Mouse (Mus musculus): ENCODE results near the gene Tcaf3. TPM values are rescaled to one million over a fixed set of nuclear protein-coding genes. Genes with fewer than 3 reads are reported as not detected.

Tcaf3 gene
- not detected in 2 replicates for polyA plus RNA-seq (2016; fragmentation: Nextera tagmentation; extraction: Ambion mirVana)

GRCm38 (mm10) chr6:42597592-42597991, at the start of gene Tcaf3:
Gene Tcaf3, minus strand, starts transcription at chr6:42597692.
- Histone ChIP-seq H3K4me1 (replicated peaks) (peaks cover 11% of the 10 kb centered on the region; the same call in 1 of the 2 replicates), H3K36me3 (no peaks in the 10 kb centered on the region), H3K27ac (no peak within 1 kb of the TSS), H3K4me3 (no peak within 1 kb of the TSS), H3K9me3 (no peaks in the 10 kb centered on the region), H3K27me3 (ENCODE audit: insufficient read depth, poor library complexity, severe bottlenecking) (no peaks in the 10 kb centered on the region)
- no peak for DNase-seq (ENCODE audit: low spot score)
- WGBS, result 67% methylated on average over 4 of the region's 4 CpGs

GRCm38 (mm10) chr6:42644912-42645549, 47.5 kb upstream of the Tcaf3 start, which contains the start of gene Tcaf2:
Gene Tcaf2, minus strand, starts transcription at chr6:42645254.
- Histone ChIP-seq H3K9me3 (no peaks in the 10 kb centered on the region), H3K4me1 (replicated peaks) (no peaks in the 10 kb centered on the region), H3K36me3 (no peaks in the 10 kb centered on the region), H3K4me3 (peak within 1 kb of the TSS; percentile 46), H3K27ac (peak within 1 kb of the TSS; percentile 66), H3K27me3 (ENCODE audit: insufficient read depth, poor library complexity, severe bottlenecking) (no peaks in the 10 kb centered on the region)
- DNase-seq (ENCODE audit: low spot score), result peak; percentile 95
- 0% methylated on average over 23 of the region's 23 CpGs for WGBS

GRCm38 (mm10) chr6:42634393-42634792, 36.9 kb upstream of the Tcaf3 start:
- no peak overlapping the region for H3K4me3 ChIP-seq
- no peaks in the 10 kb centered on the region for H3K4me1 ChIP-seq (replicated peaks)
- H3K27ac ChIP-seq, result no peak overlapping the region
- no peak for DNase-seq (ENCODE audit: low spot score)
- H3K27me3 ChIP-seq (ENCODE audit: insufficient read depth, poor library complexity, severe bottlenecking), result no peaks in the 10 kb centered on the region
- H3K9me3 ChIP-seq, result no peaks in the 10 kb centered on the region
- H3K36me3 ChIP-seq, result no peaks in the 10 kb centered on the region
- 79% methylated on average over 5 of the region's 5 CpGs for WGBS

GRCm38 (mm10) chr6:42631395-42631794, 33.9 kb upstream of the Tcaf3 start:
- Histone ChIP-seq H3K27ac (no peak overlapping the region), H3K4me3 (no peak overlapping the region), H3K27me3 (ENCODE audit: insufficient read depth, poor library complexity, severe bottlenecking) (no peaks in the 10 kb centered on the region), H3K36me3 (no peaks in the 10 kb centered on the region), H3K4me1 (replicated peaks) (no peaks in the 10 kb centered on the region), H3K9me3 (no peaks in the 10 kb centered on the region)
- DNase-seq (ENCODE audit: low spot score), result no peak
- 75% methylated on average over 4 of the region's 4 CpGs for WGBS

- H3K4me1 ChIP-seq (replicated peaks), result no peaks in the 10 kb centered on the region
- 84% methylated on average over 2 of the region's 2 CpGs for WGBS
Observed at GRCm38 (mm10) chr6:42616904-42617303, 19.4 kb upstream of the Tcaf3 start.

GRCm38 (mm10) chr6:42612218-42612617, 14.7 kb upstream of the Tcaf3 start:
- no peak for DNase-seq (ENCODE audit: low spot score)
- 0 out of 2 replicates have a peak, but pooled peaks cover 2% of the 10 kb centered on the region for H3K9me3 ChIP-seq
- no peaks in the 10 kb centered on the region for H3K36me3 ChIP-seq
- H3K4me1 ChIP-seq (replicated peaks), result no peaks in the 10 kb centered on the region
- no peak overlapping the region for H3K4me3 ChIP-seq
- no peaks in the 10 kb centered on the region for H3K27me3 ChIP-seq (ENCODE audit: insufficient read depth, poor library complexity, severe bottlenecking)
- H3K27ac ChIP-seq, result no peak overlapping the region

More at GRCm38 (mm10) chr6:42616904-42617303, 19.4 kb upstream of the Tcaf3 start:
- DNase-seq (ENCODE audit: low spot score), result no peak
- Histone ChIP-seq H3K9me3 (no peaks in the 10 kb centered on the region), H3K4me3 (no peak overlapping the region), H3K36me3 (no peaks in the 10 kb centered on the region), H3K27ac (no peak overlapping the region), H3K27me3 (ENCODE audit: insufficient read depth, poor library complexity, severe bottlenecking) (no peaks in the 10 kb centered on the region)

- no peak for DNase-seq (ENCODE audit: low spot score)
- Histone ChIP-seq H3K4me3 (no peak overlapping the region), H3K36me3 (no peaks in the 10 kb centered on the region), H3K27me3 (ENCODE audit: insufficient read depth, poor library complexity, severe bottlenecking) (no peaks in the 10 kb centered on the region), H3K4me1 (replicated peaks) (no peaks in the 10 kb centered on the region), H3K27ac (no peak overlapping the region), H3K9me3 (0 out of 2 replicates have a peak, but pooled peaks cover 2% of the 10 kb centered on the region)
- WGBS, result 73% methylated on average over 4 of the region's 4 CpGs
Observed at GRCm38 (mm10) chr6:42610954-42611522, 13.5 kb upstream of the Tcaf3 start.

- H3K4me3 ChIP-seq, result no peak overlapping the region
- H3K27ac ChIP-seq, result no peak overlapping the region; the same call in 1 of the 2 replicates
- no peak for DNase-seq (ENCODE audit: low spot score)
- H3K4me1 ChIP-seq (replicated peaks), result peaks cover 11% of the 10 kb centered on the region; the same call in 1 of the 2 replicates
- H3K27me3 ChIP-seq (ENCODE audit: insufficient read depth, poor library complexity, severe bottlenecking), result no peaks in the 10 kb centered on the region
- 74% methylated on average over 17 of the region's 17 CpGs for WGBS
- no peaks in the 10 kb centered on the region for H3K36me3 ChIP-seq
- no peaks in the 10 kb centered on the region for H3K9me3 ChIP-seq
Observed at GRCm38 (mm10) chr6:42593138-42593882, 4.2 kb downstream of the Tcaf3 start.

- H3K27ac ChIP-seq, result no peak overlapping the region
- no peak for DNase-seq (ENCODE audit: low spot score)
- H3K27me3 ChIP-seq (ENCODE audit: insufficient read depth, poor library complexity, severe bottlenecking), result no peaks in the 10 kb centered on the region
- no peaks in the 10 kb centered on the region for H3K36me3 ChIP-seq
- WGBS, result 88% methylated on average over 5 of the region's 5 CpGs
- H3K4me1 ChIP-seq (replicated peaks), result no peaks in the 10 kb centered on the region
- H3K4me3 ChIP-seq, result no peak overlapping the region
- H3K9me3 ChIP-seq, result no peaks in the 10 kb centered on the region
Observed at GRCm38 (mm10) chr6:42586569-42586968, 10.9 kb downstream of the Tcaf3 start.

GRCm38 (mm10) chr6:42583488-42583872, 14.0 kb downstream of the Tcaf3 start:
- no peaks in the 10 kb centered on the region for H3K27me3 ChIP-seq (ENCODE audit: insufficient read depth, poor library complexity, severe bottlenecking)
- DNase-seq (ENCODE audit: low spot score), result peak; percentile 63
- no peaks in the 10 kb centered on the region for H3K36me3 ChIP-seq
- no peaks in the 10 kb centered on the region for H3K4me1 ChIP-seq (replicated peaks)
- 1% methylated on average over 7 of the region's 7 CpGs for WGBS
- no peak overlapping the region for H3K27ac ChIP-seq
- H3K4me3 ChIP-seq, result no peak overlapping the region
- H3K9me3 ChIP-seq, result no peaks in the 10 kb centered on the region

GRCm38 (mm10) chr6:42582741-42583487, 14.6 kb downstream of the Tcaf3 start:
- H3K36me3 ChIP-seq, result no peaks in the 10 kb centered on the region
- H3K27ac ChIP-seq, result no peak overlapping the region
- 66% methylated on average over 9 of the region's 9 CpGs for WGBS
- H3K27me3 ChIP-seq (ENCODE audit: insufficient read depth, poor library complexity, severe bottlenecking), result no peaks in the 10 kb centered on the region
- no peaks in the 10 kb centered on the region for H3K4me1 ChIP-seq (replicated peaks)
- no peaks in the 10 kb centered on the region for H3K9me3 ChIP-seq
- H3K4me3 ChIP-seq, result no peak overlapping the region
- no peak for DNase-seq (ENCODE audit: low spot score)

GRCm38 (mm10) chr6:42578678-42579077, 18.8 kb downstream of the Tcaf3 start:
- 82% methylated on average over 4 of the region's 4 CpGs for WGBS
- H3K27ac ChIP-seq, result no peak overlapping the region

More at GRCm38 (mm10) chr6:42578678-42579077, 18.8 kb downstream of the Tcaf3 start:
- no peaks in the 10 kb centered on the region for H3K9me3 ChIP-seq
- H3K4me3 ChIP-seq, result no peak overlapping the region
- H3K36me3 ChIP-seq, result no peaks in the 10 kb centered on the region
- no peak for DNase-seq (ENCODE audit: low spot score)
- no peaks in the 10 kb centered on the region for H3K4me1 ChIP-seq (replicated peaks)
- H3K27me3 ChIP-seq (ENCODE audit: insufficient read depth, poor library complexity, severe bottlenecking), result no peaks in the 10 kb centered on the region
